Mouse (Mus musculus): ENCODE results near the gene Ifi47. TPM values are rescaled to one million over a fixed set of nuclear protein-coding genes. Genes with fewer than 3 reads are reported as not detected.

The Ifi47 gene
- polyA plus RNA-seq, 1 experiment from 2014 or later: 1.3 TPM

DNA sequence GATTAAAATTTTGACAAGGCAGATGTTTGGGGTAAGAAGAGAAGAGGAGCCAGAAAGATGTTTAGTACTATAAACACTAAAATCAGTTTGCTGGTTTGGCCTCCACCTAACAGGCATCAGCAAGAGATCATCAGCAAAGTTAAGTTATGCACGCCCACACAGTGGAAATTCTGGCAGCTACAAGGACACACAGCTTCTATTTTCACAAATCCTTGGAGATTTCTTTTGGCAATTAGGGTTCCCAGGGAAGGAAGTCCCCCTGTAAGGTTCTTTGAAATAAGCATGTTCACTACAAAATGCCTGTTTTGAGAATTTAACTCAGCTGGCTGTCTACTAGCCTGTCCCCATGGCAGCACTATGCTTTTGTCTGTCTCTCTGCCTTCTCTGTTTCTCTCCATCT lies 34.6 kb downstream of the Ifi47 start:
- Histone ChIP-seq H3K4me3 (no peak overlapping the region), H3K27ac (replicated peaks) (no peak overlapping the region), H3K9me3 (no peaks in the 10 kb centered on the region), H3K4me1 (no peaks in the 10 kb centered on the region), H3K36me3 (no peaks in the 10 kb centered on the region), H3K9ac (no peak overlapping the region), H3K27me3 (replicated peaks) (0 out of 2 replicates have a peak, but pooled peaks cover 3% of the 10 kb centered on the region), H3K4me2 (no peak overlapping the region)
- WGBS: 54% methylated on average over 1 of the region's 1 CpGs
- no peak for ATAC-seq (ENCODE audit: extremely low read depth, insufficient number of reproducible peaks, low FRiP score, low TSS enrichment)

GRCm38 (mm10) chr11:49112624-49113219 lies 36.3 kb downstream of the Ifi47 start:
- Histone ChIP-seq H3K27me3 (replicated peaks) (0 out of 2 replicates have a peak, but pooled peaks cover 3% of the 10 kb centered on the region), H3K9ac (no peak overlapping the region), H3K36me3 (no peaks in the 10 kb centered on the region), H3K27ac (replicated peaks) (no peak overlapping the region), H3K9me3 (no peaks in the 10 kb centered on the region), H3K4me1 (no peaks in the 10 kb centered on the region), H3K4me2 (no peak overlapping the region), H3K4me3 (no peak overlapping the region)
- WGBS: 68% methylated on average over 6 of the region's 6 CpGs
- no peak for ATAC-seq (ENCODE audit: extremely low read depth, insufficient number of reproducible peaks, low FRiP score, low TSS enrichment)

DNA sequence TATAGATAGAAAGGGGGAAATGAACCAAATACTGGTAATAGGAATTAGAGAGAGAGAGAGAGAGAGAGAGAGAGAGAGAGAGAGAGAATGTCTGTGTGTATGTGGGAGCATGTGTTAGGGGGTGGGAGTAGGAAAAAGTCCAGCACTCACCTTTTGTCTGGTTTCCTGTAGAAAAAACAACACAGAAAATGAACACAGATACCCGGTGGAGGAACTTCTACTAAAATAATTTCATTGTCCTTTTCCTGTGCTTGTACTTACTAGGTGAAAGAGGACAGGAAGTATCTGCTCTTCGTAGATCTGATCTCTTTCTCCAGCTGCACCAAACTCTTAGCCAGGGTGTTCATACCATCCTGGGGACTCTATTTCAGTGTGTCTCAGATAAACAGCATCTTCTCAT lies 37.8 kb downstream of the Ifi47 start:
- Histone ChIP-seq H3K27ac (replicated peaks) (no peak overlapping the region), H3K9me3 (no peaks in the 10 kb centered on the region), H3K36me3 (no peaks in the 10 kb centered on the region), H3K4me1 (no peaks in the 10 kb centered on the region), H3K27me3 (replicated peaks) (0 out of 2 replicates have a peak, but pooled peaks cover 3% of the 10 kb centered on the region), H3K4me3 (no peak overlapping the region), H3K4me2 (no peak overlapping the region), H3K9ac (no peak overlapping the region)
- 50% methylated on average over 2 of the region's 2 CpGs for whole genome bisulfite sequencing
- no peak for ATAC-seq (ENCODE audit: extremely low read depth, insufficient number of reproducible peaks, low FRiP score, low TSS enrichment)

DNA sequence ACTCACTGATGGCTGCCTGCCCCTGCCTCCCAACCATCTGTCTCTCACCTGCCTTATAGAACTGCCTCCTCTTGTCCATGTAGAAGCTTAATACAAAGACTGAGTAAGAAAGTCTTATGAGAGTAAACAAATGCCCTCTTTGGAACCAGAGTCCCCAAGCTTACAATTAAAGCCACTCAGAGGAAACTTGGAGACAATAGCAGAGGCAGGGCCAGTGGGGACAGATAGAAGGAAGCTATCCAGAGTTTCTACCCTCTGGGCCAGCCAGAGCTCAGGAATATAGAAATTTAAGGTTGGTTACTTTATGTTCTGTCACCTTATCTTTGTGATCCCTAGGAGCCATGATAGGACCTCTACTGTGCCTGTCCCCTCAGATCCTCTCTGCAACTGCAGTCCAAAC lies 38.4 kb downstream of the Ifi47 start, which contains the start of gene Olfr1396:
Gene Olfr1396 (minus strand): TSS at position 101 of the 400 bp plus-strand sequence.
- no peak for ATAC-seq (ENCODE audit: extremely low read depth, insufficient number of reproducible peaks, low FRiP score, low TSS enrichment)
- Histone ChIP-seq H3K9ac (no peak within 1 kb of the TSS), H3K9me3 (no peaks in the 10 kb centered on the region), H3K4me3 (no peak within 1 kb of the TSS), H3K4me1 (no peaks in the 10 kb centered on the region), H3K27ac (replicated peaks) (no peak within 1 kb of the TSS), H3K27me3 (replicated peaks) (0 out of 2 replicates have a peak, but pooled peaks cover 3% of the 10 kb centered on the region), H3K4me2 (no peak within 1 kb of the TSS), H3K36me3 (no peaks in the 10 kb centered on the region)

- ATAC-seq (ENCODE audit: extremely low read depth, insufficient number of reproducible peaks, low FRiP score, low TSS enrichment): no peak
- H3K9me3 ChIP-seq: no peaks in the 10 kb centered on the region
- no peak overlapping the region for H3K4me3 ChIP-seq
- 69% methylated on average over 3 of the region's 3 CpGs for WGBS
- H3K4me1 ChIP-seq: no peaks in the 10 kb centered on the region
- H3K27ac ChIP-seq (replicated peaks): no peak overlapping the region
- no peaks in the 10 kb centered on the region for H3K27me3 ChIP-seq (replicated peaks)
- H3K4me2 ChIP-seq: no peak overlapping the region
- H3K36me3 ChIP-seq: no peaks in the 10 kb centered on the region
- H3K9ac ChIP-seq: no peak overlapping the region
Measured at GRCm38 (mm10) chr11:49119635-49120034, 43.2 kb downstream of the Ifi47 start.

DNA sequence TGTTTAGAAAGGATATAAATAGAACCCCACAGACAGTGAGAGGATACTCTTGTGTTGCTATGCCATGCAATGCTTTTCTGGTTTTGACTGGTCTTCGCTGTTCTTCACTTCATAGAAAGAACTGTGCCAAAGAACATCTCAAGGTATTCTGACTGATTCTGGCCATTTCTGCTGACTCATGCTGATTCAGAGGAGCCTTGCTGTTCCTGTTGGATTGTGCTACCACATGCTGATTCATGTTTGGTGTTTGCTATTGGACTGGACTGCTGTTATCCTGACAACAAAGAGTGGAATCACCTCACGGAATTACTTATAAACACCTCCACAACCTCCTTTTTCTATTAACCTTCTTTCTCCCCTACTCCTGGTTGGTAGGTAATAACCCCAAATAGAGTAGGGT lies 47.8 kb downstream of the Ifi47 start:
- H3K9me3 ChIP-seq: no peaks in the 10 kb centered on the region
- no peaks in the 10 kb centered on the region for H3K27me3 ChIP-seq (replicated peaks)
- H3K36me3 ChIP-seq: no peaks in the 10 kb centered on the region
- H3K27ac ChIP-seq (replicated peaks): no peak overlapping the region
- no peak for ATAC-seq (ENCODE audit: extremely low read depth, insufficient number of reproducible peaks, low FRiP score, low TSS enrichment)
- H3K4me1 ChIP-seq: no peaks in the 10 kb centered on the region
- WGBS: 71% methylated on average over 2 of the region's 2 CpGs
- H3K4me3 ChIP-seq: no peak overlapping the region
- no peak overlapping the region for H3K9ac ChIP-seq
- H3K4me2 ChIP-seq: no peak overlapping the region

DNA sequence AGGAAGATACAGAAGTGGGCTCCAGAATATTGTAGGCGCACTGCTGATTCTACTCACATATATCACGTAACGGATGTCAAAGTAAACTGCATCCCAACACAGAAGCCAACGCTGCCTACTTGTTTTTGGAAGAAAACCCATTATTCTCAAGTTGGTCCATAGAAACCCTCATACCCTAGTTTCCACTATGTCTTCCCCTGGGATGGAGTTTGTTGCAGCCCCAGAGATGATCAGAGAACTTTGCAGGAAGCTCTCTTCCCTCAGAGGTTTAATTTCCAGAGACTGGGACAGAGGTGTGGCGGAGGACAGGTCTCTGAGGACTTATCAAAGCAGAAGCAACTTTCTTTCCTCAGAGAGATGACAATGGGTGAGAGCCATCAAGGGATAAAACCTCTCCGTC lies 65.6 kb downstream of the Ifi47 start, which contains the start of gene Olfr1395:
Gene Olfr1395 (plus strand): TSS at position 301 of the 400 bp plus-strand sequence.
- no peak within 1 kb of the TSS for H3K4me2 ChIP-seq
- H3K4me3 ChIP-seq: no peak within 1 kb of the TSS
- no peaks in the 10 kb centered on the region for H3K9me3 ChIP-seq
- no peaks in the 10 kb centered on the region for H3K36me3 ChIP-seq
- no peaks in the 10 kb centered on the region for H3K4me1 ChIP-seq
- no peak within 1 kb of the TSS for H3K27ac ChIP-seq (replicated peaks)
- no peak within 1 kb of the TSS for H3K9ac ChIP-seq
- WGBS: 78% methylated on average over 6 of the region's 6 CpGs
- no peak for ATAC-seq (ENCODE audit: extremely low read depth, insufficient number of reproducible peaks, low FRiP score, low TSS enrichment)
- no peaks in the 10 kb centered on the region for H3K27me3 ChIP-seq (replicated peaks)

Other genes with a start within 250 kb of the Ifi47 start
- 0.53 and 1.2 TPM in 2 replicates for gene Gm12184, start 249.9 kb upstream of the Ifi47 start, polyA plus RNA-seq (2015; fragmentation: Nextera tagmentation; extraction: Ambion mirVana)
- 8.4 and 10.6 TPM in 2 replicates for gene Irgm1, start 204.9 kb upstream of the Ifi47 start, polyA plus RNA-seq (2015; fragmentation: Nextera tagmentation; extraction: Ambion mirVana)
- 0.17 and 0.22 TPM in 2 replicates for gene Gm5431, start 174.4 kb upstream of the Ifi47 start, polyA plus RNA-seq (2015; fragmentation: Nextera tagmentation; extraction: Ambion mirVana)
- gene Psme2b, start 130.4 kb upstream of the Ifi47 start, polyA plus RNA-seq (2015; fragmentation: Nextera tagmentation; extraction: Ambion mirVana): 1.6 and 3.6 TPM in 2 replicates
- gene Olfr56, start 97.7 kb upstream of the Ifi47 start, polyA plus RNA-seq (2015; fragmentation: Nextera tagmentation; extraction: Ambion mirVana): 0.05 TPM in 1 of 2 replicates, not detected in the other
- 0.28 and 0.32 TPM in 2 replicates for gene 9930111J21Rik1, start 97.2 kb upstream of the Ifi47 start, polyA plus RNA-seq (2015; fragmentation: Nextera tagmentation; extraction: Ambion mirVana)
- gene Gm12185, start 84.4 kb upstream of the Ifi47 start, polyA plus RNA-seq (2015; fragmentation: Nextera tagmentation; extraction: Ambion mirVana): 0.03 TPM in 1 of 2 replicates, not detected in the other
- gene Tgtp1, start 82.4 kb upstream of the Ifi47 start, polyA plus RNA-seq (2015; fragmentation: Nextera tagmentation; extraction: Ambion mirVana): 0.16 TPM in 1 of 2 replicates, not detected in the other
- gene 9930111J21Rik2, start 25.3 kb upstream of the Ifi47 start, polyA plus RNA-seq (2015; fragmentation: Nextera tagmentation; extraction: Ambion mirVana): 0.13 and 0.78 TPM in 2 replicates
- 0.11 and 0.27 TPM in 2 replicates for gene Tgtp2, start 12.4 kb upstream of the Ifi47 start, polyA plus RNA-seq (2015; fragmentation: Nextera tagmentation; extraction: Ambion mirVana)
- gene Olfr1396, start 38.3 kb downstream of the Ifi47 start, polyA plus RNA-seq (2015; fragmentation: Nextera tagmentation; extraction: Ambion mirVana): not detected in 2 replicates
- not detected in 2 replicates for gene Olfr1395, start 65.7 kb downstream of the Ifi47 start, polyA plus RNA-seq (2015; fragmentation: Nextera tagmentation; extraction: Ambion mirVana)
- not detected in 2 replicates for gene Olfr1394, start 77.8 kb downstream of the Ifi47 start, polyA plus RNA-seq (2015; fragmentation: Nextera tagmentation; extraction: Ambion mirVana)
- 2.8 and 3.0 TPM in 2 replicates for gene Btnl9, start 110.6 kb downstream of the Ifi47 start, polyA plus RNA-seq (2015; fragmentation: Nextera tagmentation; extraction: Ambion mirVana)
- 24.9 and 26.3 TPM in 2 replicates for gene Zfp62, start 126.7 kb downstream of the Ifi47 start, polyA plus RNA-seq (2015; fragmentation: Nextera tagmentation; extraction: Ambion mirVana)
- gene Mgat1, start 167.6 kb downstream of the Ifi47 start, polyA plus RNA-seq (2015; fragmentation: Nextera tagmentation; extraction: Ambion mirVana): 44.2 and 44.9 TPM in 2 replicates
- gene Olfr1393, start 201.7 kb downstream of the Ifi47 start, polyA plus RNA-seq (2015; fragmentation: Nextera tagmentation; extraction: Ambion mirVana): 0.16 TPM in 1 of 2 replicates, not detected in the other
- not detected in 2 replicates for gene Olfr1392, start 208.7 kb downstream of the Ifi47 start, polyA plus RNA-seq (2015; fragmentation: Nextera tagmentation; extraction: Ambion mirVana)
- gene Olfr10, start 228.2 kb downstream of the Ifi47 start, polyA plus RNA-seq (2015; fragmentation: Nextera tagmentation; extraction: Ambion mirVana): not detected in 2 replicates
- gene Olfr1391, start 246.2 kb downstream of the Ifi47 start, polyA plus RNA-seq (2015; fragmentation: Nextera tagmentation; extraction: Ambion mirVana): not detected in 2 replicates

All from heart, embryonic 13.5 days (tissue).